Mouse (Mus musculus): Measurements from ENCODE around the gene Mkln1. TPM values are rescaled to one million over a fixed set of nuclear protein-coding genes. Genes with fewer than 3 reads are reported as not detected.

The Mkln1 gene
- polyA plus RNA-seq, 1 experiment from 2014 or later = 154 TPM

GRCm38 (mm10) chr6:31390243-31390981, 8.1 kb upstream of the Mkln1 start:
- no peak for ATAC-seq (ENCODE audit: low FRiP score, low TSS enrichment)

DNA sequence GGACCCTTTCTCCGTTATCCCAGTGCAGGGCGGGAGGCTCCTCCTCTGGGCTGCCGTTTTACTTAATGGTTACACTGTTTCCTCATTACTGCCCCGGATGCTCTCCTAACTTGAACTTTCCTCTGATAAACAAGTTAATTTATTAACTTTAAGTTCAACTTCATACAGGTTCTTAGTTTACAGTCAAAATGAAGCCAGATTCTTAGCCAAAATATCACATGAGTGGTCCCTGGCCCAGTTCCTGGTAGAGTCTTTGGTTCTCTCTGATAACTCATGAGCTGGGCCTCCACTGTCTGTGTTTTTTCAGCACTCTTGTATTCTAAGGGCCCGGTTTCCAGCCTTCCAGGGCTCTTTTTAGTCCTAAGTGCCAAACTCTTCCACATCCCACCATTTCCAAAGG, 5.7 kb upstream of the Mkln1 start:
- WGBS = 87% methylated on average over 5 of the region's 5 CpGs

More at GRCm38 (mm10) chr6:31390243-31390981, 8.1 kb upstream of the Mkln1 start:
- Histone ChIP-seq H3K4me2 (ENCODE audit: low read length) (no peak overlapping the region), H3K4me1 (ENCODE audit: control insufficient read depth, insufficient read depth, low read length) (no peaks in the 10 kb centered on the region), H3K36me3 (ENCODE audit: control insufficient read depth, insufficient read depth, low read length) (no peaks in the 10 kb centered on the region), H3K27ac (replicated peaks; ENCODE audit: low read depth, low read length) (no peak overlapping the region), H3K27me3 (ENCODE audit: control insufficient read depth, insufficient read depth, low read length) (no peaks in the 10 kb centered on the region), H3K4me3 (replicated peaks; ENCODE audit: low read depth, low read length) (no peak overlapping the region), H3K9me3 (ENCODE audit: control insufficient read depth, low read length) (no peaks in the 10 kb centered on the region), H3K9ac (replicated peaks; ENCODE audit: low read length) (no peak overlapping the region)
- WGBS = 79% methylated on average over 8 of the region's 8 CpGs
- peak; percentile 37 for DNase-seq

DNA sequence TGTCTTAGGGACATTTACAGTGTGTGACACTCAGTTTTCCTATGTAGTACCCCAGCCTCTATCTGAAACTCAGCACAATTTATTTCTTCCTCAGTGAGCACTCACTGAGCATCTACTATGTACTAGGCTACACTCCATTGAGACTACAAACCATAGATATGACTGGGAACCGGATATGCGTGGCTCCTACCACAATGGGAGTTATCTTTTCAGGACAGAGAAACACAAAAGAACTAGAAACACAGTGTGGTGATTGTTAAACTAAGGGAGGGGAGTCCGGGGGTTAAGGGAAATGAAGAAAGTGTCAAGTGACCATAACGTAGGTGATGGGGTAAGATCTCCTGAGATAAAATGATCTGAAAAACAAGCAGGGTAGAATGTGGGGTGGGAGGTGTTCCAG, 2.4 kb upstream of the Mkln1 start:
- Histone ChIP-seq H3K4me3 (replicated peaks; ENCODE audit: low read depth, low read length) (no peak overlapping the region), H3K9me3 (ENCODE audit: control insufficient read depth, low read length) (no peaks in the 10 kb centered on the region), H3K36me3 (ENCODE audit: control insufficient read depth, insufficient read depth, low read length) (no peaks in the 10 kb centered on the region), H3K27ac (replicated peaks; ENCODE audit: low read depth, low read length) (no peak overlapping the region), H3K27me3 (ENCODE audit: control insufficient read depth, insufficient read depth, low read length) (no peaks in the 10 kb centered on the region), H3K9ac (replicated peaks; ENCODE audit: low read length) (no peak overlapping the region), H3K4me1 (ENCODE audit: control insufficient read depth, insufficient read depth, low read length) (peaks cover 21% of the 10 kb centered on the region), H3K4me2 (ENCODE audit: low read length) (no peak overlapping the region)
- 82% methylated on average over 4 of the region's 4 CpGs for WGBS
- ATAC-seq (ENCODE audit: low FRiP score, low TSS enrichment) (no peak), DNase-seq (no peak)

More for the DNA sequence above, 5.7 kb upstream of the Mkln1 start:
- H3K9ac ChIP-seq (replicated peaks; ENCODE audit: low read length) = no peak overlapping the region
- DNase-seq (no peak), ATAC-seq (ENCODE audit: low FRiP score, low TSS enrichment) (no peak)
- no peak overlapping the region for H3K27ac ChIP-seq (replicated peaks; ENCODE audit: low read depth, low read length)
- no peaks in the 10 kb centered on the region for H3K36me3 ChIP-seq (ENCODE audit: control insufficient read depth, insufficient read depth, low read length)
- no peak overlapping the region for H3K4me3 ChIP-seq (replicated peaks; ENCODE audit: low read depth, low read length)
- H3K4me1 ChIP-seq (ENCODE audit: control insufficient read depth, insufficient read depth, low read length) = 0 out of 2 replicates have a peak, but pooled peaks cover 2% of the 10 kb centered on the region
- no peaks in the 10 kb centered on the region for H3K27me3 ChIP-seq (ENCODE audit: control insufficient read depth, insufficient read depth, low read length)
- no peaks in the 10 kb centered on the region for H3K9me3 ChIP-seq (ENCODE audit: control insufficient read depth, low read length)
- H3K4me2 ChIP-seq (ENCODE audit: low read length) = no peak overlapping the region

GRCm38 (mm10) chr6:31397308-31397707, 1.2 kb upstream of the Mkln1 start:
- Histone ChIP-seq H3K4me1 (ENCODE audit: control insufficient read depth, insufficient read depth, low read length) (peaks cover 24% of the 10 kb centered on the region), H3K9me3 (ENCODE audit: control insufficient read depth, low read length) (no peaks in the 10 kb centered on the region), H3K9ac (replicated peaks; ENCODE audit: low read length) (no peak overlapping the region), H3K27me3 (ENCODE audit: control insufficient read depth, insufficient read depth, low read length) (no peaks in the 10 kb centered on the region), H3K27ac (replicated peaks; ENCODE audit: low read depth, low read length) (no peak overlapping the region), H3K4me3 (replicated peaks; ENCODE audit: low read depth, low read length) (no peak overlapping the region), H3K36me3 (ENCODE audit: control insufficient read depth, insufficient read depth, low read length) (no peaks in the 10 kb centered on the region), H3K4me2 (ENCODE audit: low read length) (no peak overlapping the region)
- DNase-seq = no peak
- ATAC-seq (ENCODE audit: low FRiP score, low TSS enrichment) = no peak

GRCm38 (mm10) chr6:31397775-31398430, 632 bp upstream of the Mkln1 start:
- WGBS = 63% methylated on average over 10 of the region's 10 CpGs

GRCm38 (mm10) chr6:31399206-31399549, 643 bp downstream of the Mkln1 start:
- H3K9ac ChIP-seq (replicated peaks; ENCODE audit: low read length) = peak overlapping the region; percentile 98
- DNase-seq (no peak), ATAC-seq (ENCODE audit: low FRiP score, low TSS enrichment) (peak; percentile 31)
- no peaks in the 10 kb centered on the region for H3K36me3 ChIP-seq (ENCODE audit: control insufficient read depth, insufficient read depth, low read length)
- peak overlapping the region; percentile 94 for H3K4me2 ChIP-seq (ENCODE audit: low read length)
- H3K4me1 ChIP-seq (ENCODE audit: control insufficient read depth, insufficient read depth, low read length) = peaks cover 29% of the 10 kb centered on the region
- no peaks in the 10 kb centered on the region for H3K27me3 ChIP-seq (ENCODE audit: control insufficient read depth, insufficient read depth, low read length)
- peak overlapping the region; percentile 94 for H3K27ac ChIP-seq (replicated peaks; ENCODE audit: low read depth, low read length)
- no peaks in the 10 kb centered on the region for H3K9me3 ChIP-seq (ENCODE audit: control insufficient read depth, low read length)
- WGBS = 0% methylated on average over 28 of the region's 28 CpGs
- peak overlapping the region; percentile 95 for H3K4me3 ChIP-seq (replicated peaks; ENCODE audit: low read depth, low read length)

More at GRCm38 (mm10) chr6:31397775-31398430, 632 bp upstream of the Mkln1 start:
- ATAC-seq (ENCODE audit: low FRiP score, low TSS enrichment) (no peak), DNase-seq (no peak)
- H3K4me2 ChIP-seq (ENCODE audit: low read length) = peak overlapping the region; percentile 49
- peak overlapping the region; percentile 95 for H3K4me3 ChIP-seq (replicated peaks; ENCODE audit: low read depth, low read length)
- H3K9me3 ChIP-seq (ENCODE audit: control insufficient read depth, low read length) = no peaks in the 10 kb centered on the region
- H3K4me1 ChIP-seq (ENCODE audit: control insufficient read depth, insufficient read depth, low read length) = peaks cover 29% of the 10 kb centered on the region
- peak overlapping the region; percentile 94 for H3K27ac ChIP-seq (replicated peaks; ENCODE audit: low read depth, low read length)
- no peaks in the 10 kb centered on the region for H3K27me3 ChIP-seq (ENCODE audit: control insufficient read depth, insufficient read depth, low read length)
- peak overlapping the region; percentile 98; the same call in 1 of the 2 replicates for H3K9ac ChIP-seq (replicated peaks; ENCODE audit: low read length)
- H3K36me3 ChIP-seq (ENCODE audit: control insufficient read depth, insufficient read depth, low read length) = no peaks in the 10 kb centered on the region

GRCm38 (mm10) chr6:31399566-31399965, 1.0 kb downstream of the Mkln1 start:
- H3K27ac ChIP-seq (replicated peaks; ENCODE audit: low read depth, low read length) = no peak overlapping the region
- peak overlapping the region; percentile 98 for H3K9ac ChIP-seq (replicated peaks; ENCODE audit: low read length)
- WGBS = 2% methylated on average over 13 of the region's 13 CpGs
- DNase-seq (no peak), ATAC-seq (ENCODE audit: low FRiP score, low TSS enrichment) (no peak)
- H3K4me1 ChIP-seq (ENCODE audit: control insufficient read depth, insufficient read depth, low read length) = peaks cover 29% of the 10 kb centered on the region
- H3K36me3 ChIP-seq (ENCODE audit: control insufficient read depth, insufficient read depth, low read length) = no peaks in the 10 kb centered on the region
- H3K9me3 ChIP-seq (ENCODE audit: control insufficient read depth, low read length) = no peaks in the 10 kb centered on the region
- peak overlapping the region; percentile 94 for H3K4me2 ChIP-seq (ENCODE audit: low read length)
- H3K4me3 ChIP-seq (replicated peaks; ENCODE audit: low read depth, low read length) = peak overlapping the region; percentile 95
- no peaks in the 10 kb centered on the region for H3K27me3 ChIP-seq (ENCODE audit: control insufficient read depth, insufficient read depth, low read length)

GRCm38 (mm10) chr6:31411017-31411416, 12.5 kb downstream of the Mkln1 start:
- no peak overlapping the region for H3K4me3 ChIP-seq (replicated peaks; ENCODE audit: low read depth, low read length)
- no peaks in the 10 kb centered on the region for H3K9me3 ChIP-seq (ENCODE audit: control insufficient read depth, low read length)
- peaks cover 3% of the 10 kb centered on the region; the same call in 1 of the 2 replicates for H3K4me1 ChIP-seq (ENCODE audit: control insufficient read depth, insufficient read depth, low read length)
- no peaks in the 10 kb centered on the region for H3K36me3 ChIP-seq (ENCODE audit: control insufficient read depth, insufficient read depth, low read length)
- no peak overlapping the region for H3K27ac ChIP-seq (replicated peaks; ENCODE audit: low read depth, low read length)
- WGBS = 77% methylated on average over 1 of the region's 1 CpGs
- no peaks in the 10 kb centered on the region for H3K27me3 ChIP-seq (ENCODE audit: control insufficient read depth, insufficient read depth, low read length)
- DNase-seq = no peak
- ATAC-seq (ENCODE audit: low FRiP score, low TSS enrichment) = no peak
- H3K4me2 ChIP-seq (ENCODE audit: low read length) = no peak overlapping the region
- H3K9ac ChIP-seq (replicated peaks; ENCODE audit: low read length) = no peak overlapping the region

DNA sequence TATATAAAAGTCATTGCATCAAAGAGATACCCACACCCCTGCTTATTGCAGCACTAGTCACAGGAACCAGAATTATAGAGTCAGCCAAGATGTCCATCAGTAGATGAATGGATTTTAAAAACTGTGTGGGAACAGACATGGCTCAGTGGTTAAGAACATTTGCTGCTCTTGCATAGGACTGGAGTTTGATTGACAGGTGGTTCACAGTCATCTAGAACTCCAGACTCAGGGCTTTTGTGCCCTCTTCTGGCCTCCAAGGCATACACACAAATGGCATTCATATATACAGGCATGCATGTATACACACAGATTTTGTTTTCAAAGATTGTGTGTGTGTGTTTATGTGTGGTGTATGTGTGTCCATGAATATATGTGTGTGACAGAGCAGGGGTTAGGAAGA, 14.0 kb downstream of the Mkln1 start:
- H3K4me1 ChIP-seq (ENCODE audit: control insufficient read depth, insufficient read depth, low read length) = peaks cover 3% of the 10 kb centered on the region; the same call in 1 of the 2 replicates
- H3K27me3 ChIP-seq (ENCODE audit: control insufficient read depth, insufficient read depth, low read length) = no peaks in the 10 kb centered on the region
- DNase-seq (peak; percentile 56), ATAC-seq (ENCODE audit: low FRiP score, low TSS enrichment) (0 out of 2 replicates have a peak, but pooled peaks have one; percentile 55)
- H3K36me3 ChIP-seq (ENCODE audit: control insufficient read depth, insufficient read depth, low read length) = no peaks in the 10 kb centered on the region
- H3K9me3 ChIP-seq (ENCODE audit: control insufficient read depth, low read length) = no peaks in the 10 kb centered on the region
- no peak overlapping the region for H3K9ac ChIP-seq (replicated peaks; ENCODE audit: low read length)
- no peak overlapping the region for H3K4me2 ChIP-seq (ENCODE audit: low read length)
- H3K4me3 ChIP-seq (replicated peaks; ENCODE audit: low read depth, low read length) = no peak overlapping the region
- no peak overlapping the region for H3K27ac ChIP-seq (replicated peaks; ENCODE audit: low read depth, low read length)

Data from midbrain, embryonic 14.5 days (tissue).